Mouse (Mus musculus) stomach, postnatal 0 days (tissue): ENCODE measurements around the gene Dusp3. TPM values are rescaled to one million over a fixed set of nuclear protein-coding genes. Genes with fewer than 3 reads are reported as not detected.

Source experiments
- ATAC-seq: fragments of 200-750 bp; cut with Nextera tagmentation; 2 replicates; pipeline ENCODE4 v1.8.0; 2017; ENCODE audit not compliant: low FRiP score, low TSS enrichment
- DNase-seq: peaks from one replicate; pipeline ENCODE4 v3.0.0-alpha.2; 2016; ENCODE audit warnings: low spot score
- H3K27ac ChIP-seq: fragments of 300-500 bp; sonication (generic); replicated peaks from 2 replicates; pipeline ENCODE4 v1.5.1; 2014; ENCODE audit warnings: mild to moderate bottlenecking, control low read depth
- H3K27me3 ChIP-seq: fragments of 300-500 bp; sonication (generic); 2 replicates; pipeline ENCODE4 v1.6.1; 2014; ENCODE audit warnings: low read length; ENCODE audit not compliant: control insufficient read depth, insufficient read depth
- H3K36me3 ChIP-seq: fragments of 300-500 bp; sonication (generic); 2 replicates; pipeline ENCODE4 v1.6.1; 2014; ENCODE audit warnings: low read length, mixed read lengths; ENCODE audit not compliant: control insufficient read depth, insufficient read depth
- H3K4me1 ChIP-seq: fragments of 300-500 bp; sonication (generic); replicated peaks from 2 replicates; pipeline ENCODE4 v1.6.1; 2014; ENCODE audit warnings: antibody characterized with exemption; ENCODE audit not compliant: control insufficient read depth, insufficient read depth
- H3K4me2 ChIP-seq: fragments of 300-500 bp; sonication (generic); replicated peaks from 2 replicates; pipeline ENCODE4 v1.6.1; 2014; ENCODE audit warnings: low read depth, mild to moderate bottlenecking, control low read depth, moderate library complexity
- H3K4me3 ChIP-seq: fragments of 300-500 bp; sonication (generic); 2 replicates; pipeline ENCODE4 v1.5.1; 2014; ENCODE audit warnings: low read depth, low read length, control low read depth
- H3K9ac ChIP-seq: fragments of 300-500 bp; sonication (generic); 2 replicates; pipeline ENCODE4 v1.6.1; 2014; ENCODE audit warnings: mild to moderate bottlenecking, low read length, control low read depth, mixed read lengths
- H3K9me3 ChIP-seq: fragments of 300-500 bp; sonication (generic); 2 replicates; pipeline ENCODE4 v1.6.1; 2016; ENCODE audit warnings: low read length; ENCODE audit not compliant: control insufficient read depth
- CTCF ChIP-seq: IDR thresholded peaks from 2 replicates; pipeline ENCODE4 v1.5.1; 2016; ENCODE audit warnings: antibody characterized with exemption, low read depth, mild to moderate bottlenecking, moderate library complexity
- EP300 ChIP-seq: optimal IDR thresholded peaks from 2 replicates; pipeline ENCODE3; 2016; ENCODE audit warnings: antibody characterized with exemption
- WGBS: fragments of 180-500 bp; shearing (Covaris S2); extraction: QIAGEN DNeasy Blood & Tissue Kit; methylation state at CpG from one replicate; pipeline ENCODE4 v1.1.7; 2014; 5-methylcytosine and 5-hydroxymethylcytosine counted together
- polyA plus RNA-seq: library from polyadenylated mRNA; unstranded; fragments of >200 nt; fragmentation: Nextera tagmentation; extraction: Ambion mirVana; gene quantifications from 2 replicates; pipeline ENCODE4 v1.2.1, GENCODE M21; 2015

The Dusp3 gene
- polyA plus RNA-seq, 1 experiment from 2014 or later = 22.8 TPM

- Histone ChIP-seq H3K4me1 (no peaks in the 10 kb centered on the region), H3K4me2 (no peak overlapping the region), H3K9me3 (no peaks in the 10 kb centered on the region), H3K9ac (no peak overlapping the region), H3K36me3 (no peaks in the 10 kb centered on the region), H3K27me3 (no peaks in the 10 kb centered on the region), H3K4me3 (no peak overlapping the region), H3K27ac (no peak overlapping the region)
- ATAC-seq (no peak), DNase-seq (no peak)
- WGBS = 39% methylated on average over 7 of the region's 7 CpGs
- peak; percentile 18; the same call in 1 of the 2 replicates for TF ChIP-seq CTCF
- no peak for TF ChIP-seq EP300
Measured at GRCm38 (mm10) chr11:102029966-102030365, 43.2 kb upstream of the Dusp3 start.

- no peaks in the 10 kb centered on the region for H3K4me1 ChIP-seq
- WGBS = 77% methylated on average over 4 of the region's 4 CpGs
Measured at GRCm38 (mm10) chr11:102029304-102029703, 42.5 kb upstream of the Dusp3 start.

GRCm38 (mm10) chr11:102028087-102028816, 41.4 kb upstream of the Dusp3 start, which contains the start of gene Mpp3:
Mpp3 (minus strand) TSS chr11:102028461.
- 74% methylated on average over 6 of the region's 6 CpGs for WGBS
- peak within 1 kb of the TSS; percentile 60 for H3K4me3 ChIP-seq
- no peak within 1 kb of the TSS for H3K27ac ChIP-seq
- ATAC-seq (no peak), DNase-seq (no peak)
- H3K4me1 ChIP-seq = no peaks in the 10 kb centered on the region
- no peaks in the 10 kb centered on the region for H3K36me3 ChIP-seq
- H3K27me3 ChIP-seq = no peaks in the 10 kb centered on the region
- TF ChIP-seq CTCF (no peak), EP300 (no peak)
- no peak within 1 kb of the TSS for H3K9ac ChIP-seq
- H3K9me3 ChIP-seq = no peaks in the 10 kb centered on the region
- H3K4me2 ChIP-seq = peak within 1 kb of the TSS; percentile 90

More at GRCm38 (mm10) chr11:102029304-102029703, 42.5 kb upstream of the Dusp3 start:
- Histone ChIP-seq H3K27me3 (no peaks in the 10 kb centered on the region), H3K4me3 (no peak overlapping the region), H3K9ac (no peak overlapping the region), H3K9me3 (no peaks in the 10 kb centered on the region), H3K4me2 (no peak overlapping the region), H3K36me3 (no peaks in the 10 kb centered on the region), H3K27ac (no peak overlapping the region)
- no peak for DNase-seq
- TF ChIP-seq CTCF = no peak
- no peak for TF ChIP-seq EP300
- ATAC-seq = no peak

- Histone ChIP-seq H3K36me3 (no peaks in the 10 kb centered on the region), H3K4me2 (peak overlapping the region; percentile 90), H3K9ac (no peak overlapping the region), H3K9me3 (no peaks in the 10 kb centered on the region), H3K27ac (no peak overlapping the region), H3K27me3 (no peaks in the 10 kb centered on the region), H3K4me3 (peak overlapping the region; percentile 60), H3K4me1 (no peaks in the 10 kb centered on the region)
- DNase-seq (no peak), ATAC-seq (no peak)
- 9% methylated on average over 12 of the region's 12 CpGs for WGBS
- TF ChIP-seq EP300 (no peak), CTCF (peak; percentile 36)
Measured at GRCm38 (mm10) chr11:102027361-102028017, 40.7 kb upstream of the Dusp3 start.

GRCm38 (mm10) chr11:102026694-102027360, 40.0 kb upstream of the Dusp3 start:
- H3K9me3 ChIP-seq = no peaks in the 10 kb centered on the region

More at GRCm38 (mm10) chr11:102026694-102027360, 40.0 kb upstream of the Dusp3 start:
- Histone ChIP-seq H3K4me2 (peak overlapping the region; percentile 90), H3K4me3 (peak overlapping the region; percentile 60), H3K27me3 (no peaks in the 10 kb centered on the region), H3K36me3 (no peaks in the 10 kb centered on the region), H3K27ac (0 out of 2 replicates have a peak overlapping the region, but pooled peaks have one; percentile 45), H3K9ac (peak overlapping the region; percentile 66), H3K4me1 (no peaks in the 10 kb centered on the region)
- ATAC-seq = peak; percentile 78
- peak; percentile 79 for DNase-seq
- TF ChIP-seq EP300 (no peak), CTCF (no peak)
- WGBS = under 1% methylated on average over 42 of the region's 73 CpGs
